Mouse (Mus musculus) midbrain, embryonic 16.5 days (tissue): Measurements from ENCODE around the gene Clps. TPM values are rescaled to one million over a fixed set of nuclear protein-coding genes. Genes with fewer than 3 reads are reported as not detected.

Experiments used
- ATAC-seq: fragments of 200-750 bp; cut with Nextera tagmentation; 2 replicates; pipeline ENCODE4 v1.8.0; 2017; ENCODE audit warnings: moderate TSS enrichment
- H3K27ac ChIP-seq: fragments of 300-500 bp; sonication (generic); 2 replicates; pipeline ENCODE4 v1.5.1; 2014; ENCODE audit warnings: mild to moderate bottlenecking, low read length, mixed read lengths
- H3K27me3 ChIP-seq: fragments of 300-500 bp; sonication (generic); 2 replicates; pipeline ENCODE4 v1.6.1; 2014; ENCODE audit warnings: low read depth, low read length, mixed read lengths; ENCODE audit not compliant: control insufficient read depth, insufficient read depth
- H3K36me3 ChIP-seq: fragments of 300-500 bp; sonication (generic); 2 replicates; pipeline ENCODE4 v1.6.1; 2014; ENCODE audit warnings: mild to moderate bottlenecking, low read length, moderate library complexity, mixed read lengths; ENCODE audit not compliant: control insufficient read depth, insufficient read depth
- H3K4me1 ChIP-seq: fragments of 300-500 bp; sonication (generic); 2 replicates; pipeline ENCODE4 v1.6.1; 2014; ENCODE audit warnings: mild to moderate bottlenecking, low read length, mixed read lengths; ENCODE audit not compliant: control insufficient read depth, insufficient read depth
- H3K4me2 ChIP-seq: fragments of 300-500 bp; sonication (generic); 2 replicates; pipeline ENCODE4 v1.6.1; 2014; ENCODE audit warnings: mild to moderate bottlenecking, low read length, mixed read lengths
- H3K4me3 ChIP-seq: fragments of 300-500 bp; sonication (generic); 2 replicates; pipeline ENCODE4 v1.5.1; 2014; ENCODE audit warnings: low read depth, mild to moderate bottlenecking, low read length, moderate library complexity, mixed read lengths
- H3K9ac ChIP-seq: fragments of 300-500 bp; sonication (generic); 2 replicates; pipeline ENCODE4 v1.6.1; 2014; ENCODE audit warnings: low read depth, low read length, mixed read lengths
- H3K9me3 ChIP-seq: fragments of 300-500 bp; sonication (generic); replicated peaks from 2 replicates; pipeline ENCODE4 v1.6.1; 2014; ENCODE audit warnings: mild to moderate bottlenecking, low read length, mixed read lengths; ENCODE audit not compliant: control insufficient read depth, poor library complexity, severe bottlenecking
- WGBS: fragments of 180-500 bp; shearing (Covaris S2); extraction: QIAGEN DNeasy Blood & Tissue Kit; methylation state at CpG from one replicate; pipeline ENCODE4 v1.1.7; 2014; 5-methylcytosine and 5-hydroxymethylcytosine counted together
- microRNA-seq: library from miRNA; unstranded; fragments of <30 nt; microRNA quantifications from one replicate; pipeline ENCODE4, GENCODE M21; 2017
- polyA plus RNA-seq: library from polyadenylated mRNA; unstranded; fragments of >200 nt; fragmentation: Nextera tagmentation; extraction: Ambion mirVana; gene quantifications from 2 replicates; pipeline ENCODE4 v1.2.1, GENCODE M21; 2015

The Clps gene
- polyA plus RNA-seq, 1 experiment from 2014 or later: not detected

- 27% methylated on average over 9 of the region's 9 CpGs for WGBS
- Histone ChIP-seq H3K36me3 (no peaks in the 10 kb centered on the region), H3K4me3 (no peak overlapping the region), H3K27ac (no peak overlapping the region), H3K9ac (no peak overlapping the region), H3K9me3 (no peaks in the 10 kb centered on the region), H3K4me2 (no peak overlapping the region), H3K27me3 (no peaks in the 10 kb centered on the region), H3K4me1 (no peaks in the 10 kb centered on the region)
- no peak for ATAC-seq
Observed at GRCm38 (mm10) chr17:28511616-28512541, 48.7 kb downstream of the Clps start.

- no peak overlapping the region for H3K9ac ChIP-seq
- peak overlapping the region; percentile 12; the same call in 1 of the 2 replicates for H3K4me2 ChIP-seq
- no peaks in the 10 kb centered on the region for H3K36me3 ChIP-seq
- H3K4me1 ChIP-seq: no peaks in the 10 kb centered on the region
- no peak overlapping the region for H3K4me3 ChIP-seq
- no peak overlapping the region for H3K27ac ChIP-seq
- no peak for ATAC-seq
- no peaks in the 10 kb centered on the region for H3K9me3 ChIP-seq
- WGBS: 8% methylated on average over 27 of the region's 28 CpGs
- no peaks in the 10 kb centered on the region for H3K27me3 ChIP-seq
Observed at GRCm38 (mm10) chr17:28510445-28511342, 49.9 kb downstream of the Clps start.

Small RNA genes within 50 kb of the gene (microRNA-seq; reads per million reads assigned to microRNA genes)
- gene Gm25195: not detected
- gene Mir6969: not detected

Other genes starting within 250 kb of the Clps start
- 25.2 and 26.3 TPM in 2 replicates for gene Fance, start 247.2 kb downstream of the Clps start, polyA plus RNA-seq
- 304 and 312 TPM in 2 replicates for gene Rpl10a, start 232.3 kb downstream of the Clps start, polyA plus RNA-seq
- 1.3 and 1.4 TPM in 2 replicates for gene Tead3, start 209.9 kb downstream of the Clps start, polyA plus RNA-seq
- 1.4 and 1.7 TPM in 2 replicates for gene Tulp1, start 195.5 kb downstream of the Clps start, polyA plus RNA-seq
- 36.3 and 40.5 TPM in 2 replicates for gene Fkbp5, start 43.2 kb downstream of the Clps start, polyA plus RNA-seq
- not detected in 2 replicates for gene Armc12, start 30.0 kb downstream of the Clps start, polyA plus RNA-seq
- gene Clpsl2, start 11.4 kb downstream of the Clps start, polyA plus RNA-seq: not detected in 2 replicates
- 13.1 and 16.6 TPM in 2 replicates for gene Lhfpl5, start 14.9 kb upstream of the Clps start, polyA plus RNA-seq
- 84.9 and 91.4 TPM in 2 replicates for gene Srpk1, start 61.9 kb upstream of the Clps start, polyA plus RNA-seq
- 1.6 and 2.1 TPM in 2 replicates for gene Slc26a8, start 129.5 kb upstream of the Clps start, polyA plus RNA-seq
- 23.2 TPM in 2 replicates for gene Mapk14, start 130.6 kb upstream of the Clps start, polyA plus RNA-seq
- gene AC170998.1, start 165.3 kb upstream of the Clps start, polyA plus RNA-seq: 2.3 and 3.2 TPM in 2 replicates
- gene Mapk13, start 208.5 kb upstream of the Clps start, polyA plus RNA-seq: 0.82 and 0.85 TPM in 2 replicates
- gene Brpf3, start 240.3 kb upstream of the Clps start, polyA plus RNA-seq: 5.3 and 8.5 TPM in 2 replicates